ENCODE assay signal across 27 mouse cellular contexts in genomic region chr7:132123211-132123610, GRCm38 (mm10). TPM values are rescaled to one million over a fixed set of nuclear protein-coding genes. Genes with fewer than 3 reads are reported as not detected.
DNase-seq lines count a peak whose midpoint lies in the region; ATAC-seq and TF ChIP-seq lines count a peak whose summit lies in the region.
"Had no signal": no experiment of that assay in that cellular context is flagged by ENCODE, and none has a peak within 500 bp of the region (broad histone marks: within the 10 kb centered on the region; RNA-seq: fewer than 3 reads in every experiment).

No protein-coding gene starts in this region.

- DNase-seq in gastrocnemius, adult 2 months = peak; percentile 33
- no peak for DNase-seq in gastrocnemius, postnatal 4 days (ENCODE audit: low spot score in 2 of 2)
- DNase-seq in Muller cell, postnatal 12 days (ENCODE audit: inconsistent ontology term) = peak; percentile 91
- DNase-seq in heart, postnatal 4 days = peak; percentile 8
- DNase-seq in hindbrain, embryonic 11.5 days (ENCODE audit: low spot score) = no peak
- DNase-seq: adrenal gland, adult 8-10 months; cerebellum, adult 18-20 months; cerebellum, postnatal 14 days; kidney, adult 11 months; kidney, postnatal 36 days; layer of hippocampus, postnatal 36 days; liver, postnatal 0 days; right cerebral cortex, postnatal 4 days; thymus, adult 18-20 months; thymus, postnatal 4 days had no signal

- H3K4me1 ChIP-seq in heart, embryonic 16.5 days (ENCODE audit: control insufficient read depth, insufficient read depth, low read length) = no peaks in the 10 kb centered on the region
- peaks cover 10% of the 10 kb centered on the region for H3K4me1 ChIP-seq in heart, embryonic 12.5 days (replicated peaks)
- no peaks in the 10 kb centered on the region for H3K4me1 ChIP-seq in hindbrain, embryonic 11.5 days (replicated peaks; ENCODE audit: control insufficient read depth, insufficient read depth, low read length)
- H3K4me1 ChIP-seq: forebrain, embryonic 12.5 days; heart, embryonic 15.5 days; kidney, embryonic 15.5 days; neural tube, embryonic 12.5 days; stomach, embryonic 15.5 days had no signal

- intact Hi-C loops in gastrocnemius, adult 2 months (cut with DNase I) = no loop called here

- 32% methylated on average over 7 of the region's 7 CpGs for WGBS in heart, embryonic 16.5 days
- WGBS in heart, embryonic 12.5 days = 42% methylated on average over 7 of the region's 7 CpGs
- WGBS in hindbrain, embryonic 11.5 days = 91% methylated on average over 7 of the region's 7 CpGs

- no peaks in the 10 kb centered on the region for H3K9me3 ChIP-seq in heart, embryonic 16.5 days (replicated peaks; ENCODE audit: control insufficient read depth, low read length)
- H3K9me3 ChIP-seq in heart, embryonic 12.5 days (replicated peaks) = no peaks in the 10 kb centered on the region
- no peaks in the 10 kb centered on the region for H3K9me3 ChIP-seq in hindbrain, embryonic 11.5 days (ENCODE audit: control insufficient read depth, low read length)
- H3K9me3 ChIP-seq: forebrain, embryonic 12.5 days; heart, embryonic 15.5 days; hindbrain, embryonic 13.5 days; kidney, embryonic 15.5 days; midbrain, embryonic 15.5 days; neural tube, embryonic 12.5 days; stomach, embryonic 15.5 days had no signal

- no peak for TF ChIP-seq CTCF in gastrocnemius, adult 2 months (IDR thresholded peaks at IDR 0.05)

- H3K4me3 ChIP-seq in gastrocnemius, adult 2 months = no peak overlapping the region
- H3K4me3 ChIP-seq in heart, embryonic 16.5 days (ENCODE audit: low read length) = no peak overlapping the region
- H3K4me3 ChIP-seq in heart, embryonic 12.5 days = no peak overlapping the region
- no peak overlapping the region for H3K4me3 ChIP-seq in hindbrain, embryonic 11.5 days (ENCODE audit: low read depth, low read length)
- H3K4me3 ChIP-seq: forebrain, embryonic 12.5 days; heart, embryonic 15.5 days; hindbrain, embryonic 13.5 days; kidney, embryonic 15.5 days; midbrain, embryonic 15.5 days; neural tube, embryonic 12.5 days; stomach, embryonic 15.5 days had no signal

- no peak overlapping the region for H3K9ac ChIP-seq in heart, embryonic 16.5 days (ENCODE audit: low read length)
- no peak overlapping the region for H3K9ac ChIP-seq in heart, embryonic 12.5 days
- H3K9ac ChIP-seq in hindbrain, embryonic 11.5 days (ENCODE audit: low read depth, low read length) = no peak overlapping the region
- H3K9ac ChIP-seq: forebrain, embryonic 12.5 days; heart, embryonic 15.5 days; hindbrain, embryonic 13.5 days; kidney, embryonic 15.5 days; liver, postnatal 0 days; midbrain, embryonic 15.5 days; neural tube, embryonic 12.5 days; stomach, embryonic 15.5 days had no signal

- H3K4me2 ChIP-seq in heart, embryonic 16.5 days (ENCODE audit: low read depth, low read length) = peak overlapping the region; percentile 11; the same call in 1 of the 2 replicates
- H3K4me2 ChIP-seq in heart, embryonic 12.5 days = no peak overlapping the region
- no peak overlapping the region for H3K4me2 ChIP-seq in hindbrain, embryonic 11.5 days (replicated peaks; ENCODE audit: low read depth, low read length)
- H3K4me2 ChIP-seq: forebrain, embryonic 12.5 days; heart, embryonic 15.5 days; hindbrain, embryonic 13.5 days; kidney, embryonic 15.5 days; midbrain, embryonic 15.5 days; neural tube, embryonic 12.5 days; stomach, embryonic 15.5 days had no signal

- ATAC-seq in heart, embryonic 16.5 days (replicated peaks; ENCODE audit: extremely low read depth, insufficient read depth, low FRiP score) = no peak
- no peak for ATAC-seq in heart, embryonic 12.5 days (ENCODE audit: insufficient number of reproducible peaks, low FRiP score)
- no peak for ATAC-seq in hindbrain, embryonic 11.5 days (ENCODE audit: low FRiP score)
- ATAC-seq: CD4-positive, CD25-positive, alpha-beta regulatory T cell, adult 4 months; liver, postnatal 0 days; midbrain, embryonic 15.5 days; Patski had no signal

- H3K36me3 ChIP-seq in heart, embryonic 16.5 days (ENCODE audit: control insufficient read depth, insufficient read depth) = no peaks in the 10 kb centered on the region
- H3K36me3 ChIP-seq in heart, embryonic 12.5 days = no peaks in the 10 kb centered on the region
- no peaks in the 10 kb centered on the region for H3K36me3 ChIP-seq in hindbrain, embryonic 11.5 days (ENCODE audit: control insufficient read depth, insufficient read depth, low read length)
- H3K36me3 ChIP-seq: forebrain, embryonic 12.5 days; heart, embryonic 15.5 days; hindbrain, embryonic 13.5 days; kidney, embryonic 15.5 days; midbrain, embryonic 15.5 days; neural tube, embryonic 12.5 days; stomach, embryonic 15.5 days had no signal

- H3K27ac ChIP-seq in gastrocnemius, adult 2 months = 0 out of 2 replicates have a peak overlapping the region, but pooled peaks have one; percentile 8
- H3K27ac ChIP-seq in heart, embryonic 16.5 days (ENCODE audit: low read length) = no peak overlapping the region
- no peak overlapping the region for H3K27ac ChIP-seq in heart, embryonic 12.5 days (ENCODE audit: poor library complexity, severe bottlenecking)
- no peak overlapping the region for H3K27ac ChIP-seq in hindbrain, embryonic 11.5 days (ENCODE audit: low read depth, low read length)
- H3K27ac ChIP-seq: forebrain, embryonic 12.5 days; heart, embryonic 15.5 days; hindbrain, embryonic 13.5 days; kidney, embryonic 15.5 days; macrophage; midbrain, embryonic 15.5 days; neural tube, embryonic 12.5 days; stomach, embryonic 15.5 days had no signal

- no peaks in the 10 kb centered on the region for H3K27me3 ChIP-seq in heart, embryonic 16.5 days (ENCODE audit: control insufficient read depth, insufficient read depth, low read length)
- H3K27me3 ChIP-seq in heart, embryonic 12.5 days (replicated peaks) = no peaks in the 10 kb centered on the region
- H3K27me3 ChIP-seq in hindbrain, embryonic 11.5 days (ENCODE audit: control insufficient read depth, insufficient read depth, low read length) = no peaks in the 10 kb centered on the region
- H3K27me3 ChIP-seq: forebrain, embryonic 12.5 days; heart, embryonic 15.5 days; hindbrain, embryonic 13.5 days; kidney, embryonic 15.5 days; midbrain, embryonic 15.5 days; neural tube, embryonic 12.5 days; Patski; stomach, embryonic 15.5 days had no signal

RNA-seq across cellular contexts. Expression of gene Cpxm2, which starts 31.3 kb away (rescaled TPM):
- total RNA-seq in gastrocnemius, adult 2 months (2021) = 10 to 100 TPM in 1 of 2 experiments, 1 to 10 TPM in 1; 5.2 to 17.2 TPM
- total RNA-seq in gastrocnemius, postnatal 4 days (2021) = 1 to 10 TPM; 5.5 to 5.6 TPM
- polyA plus RNA-seq in heart, embryonic 16.5 days (2015; fragmentation: Nextera tagmentation; extraction: Ambion mirVana) = 0.75 and 0.92 TPM in 2 replicates
- polyA plus RNA-seq in heart, embryonic 12.5 days (2016; fragmentation: Nextera tagmentation; extraction: Ambion mirVana) = 0.24 TPM in 1 of 2 replicates, not detected in the other
- under 1 TPM; 0.34 to 0.48 TPM for total RNA-seq in heart, postnatal 4 days (2021)
- 2.2 and 3.6 TPM in 2 replicates for polyA plus RNA-seq in hindbrain, embryonic 11.5 days (2014; fragmentation: Nextera tagmentation; extraction: Ambion mirVana)
- polyA plus RNA-seq: CD4-positive, CD25-positive, alpha-beta regulatory T cell, adult 4 months; macrophage; Patski had no signal

Comparison
In these comparisons a context has a peak if more than half of its experiments do, and no peak if none do; other contexts are left out.
1. DNase-seq: peak in gastrocnemius, adult 2 months (single experiment), Muller cell, postnatal 12 days (single experiment) and heart, postnatal 4 days (single experiment); none in gastrocnemius, postnatal 4 days (0 of 2) and hindbrain, embryonic 11.5 days (single experiment).
2. RNA of gene Cpxm2, which starts 31.3 kb away (total RNA-seq): 5.2 to 17.2 TPM in gastrocnemius, adult 2 months and 5.5 to 5.6 TPM in gastrocnemius, postnatal 4 days; 0.34 to 0.48 TPM in heart, postnatal 4 days; every median in the first group is over 4 times any median in the second.